Mouse (Mus musculus) intestine, postnatal 0 days (tissue): ENCODE data around the gene March1. TPM values are rescaled to one million over a fixed set of nuclear protein-coding genes. Genes with fewer than 3 reads are reported as not detected.
"Not testable (repeated sequence)": the region's sequence is repeated elsewhere in the genome, so short reads cannot be mapped to it uniquely, and the experiment has no call there.

Source experiments
- ATAC-seq: fragments of 200-750 bp; cut with Nextera tagmentation; 2 replicates; pipeline ENCODE4 v1.8.0; 2017; ENCODE audit warnings: mild to moderate bottlenecking, moderate TSS enrichment, moderate library complexity
- H3K27ac ChIP-seq: fragments of 300-500 bp; sonication (generic); 2 replicates; pipeline ENCODE4 v1.5.1; 2014; ENCODE audit warnings: mild to moderate bottlenecking, low read depth, low read length, moderate library complexity
- H3K27me3 ChIP-seq: fragments of 300-500 bp; sonication (generic); replicated peaks from 2 replicates; pipeline ENCODE4 v1.6.1; 2014; ENCODE audit warnings: low read length, mixed read lengths; ENCODE audit not compliant: control insufficient read depth, insufficient read depth
- H3K36me3 ChIP-seq: fragments of 300-500 bp; sonication (generic); 2 replicates; pipeline ENCODE4 v1.6.1; 2014; ENCODE audit warnings: mild to moderate bottlenecking, moderate library complexity; ENCODE audit not compliant: control insufficient read depth, insufficient read depth
- H3K4me1 ChIP-seq: fragments of 300-500 bp; sonication (generic); replicated peaks from 2 replicates; pipeline ENCODE4 v1.6.1; 2014; ENCODE audit warnings: antibody characterized with exemption, low read length, mixed read lengths; ENCODE audit not compliant: control insufficient read depth, insufficient read depth
- H3K4me2 ChIP-seq: fragments of 300-500 bp; sonication (generic); replicated peaks from 2 replicates; pipeline ENCODE4 v1.6.1; 2014; ENCODE audit warnings: low read depth, mild to moderate bottlenecking, moderate library complexity
- H3K4me3 ChIP-seq: fragments of 300-500 bp; sonication (generic); 2 replicates; pipeline ENCODE4 v1.5.1; 2014; ENCODE audit warnings: low read depth, low read length
- H3K9ac ChIP-seq: fragments of 300-500 bp; sonication (generic); 2 replicates; pipeline ENCODE4 v1.6.1; 2014; ENCODE audit warnings: mild to moderate bottlenecking, low read depth, low read length
- H3K9me3 ChIP-seq: fragments of 300-500 bp; sonication (generic); 2 replicates; pipeline ENCODE4 v1.6.1; 2016; ENCODE audit warnings: mixed run types; ENCODE audit not compliant: control insufficient read depth
- CTCF ChIP-seq: sonication (generic); IDR thresholded peaks from 2 replicates; pipeline ENCODE4 v1.5.1; 2016; ENCODE audit warnings: low read depth, mild to moderate bottlenecking, control low read depth, antibody characterized with exemption, moderate library complexity
- WGBS: fragments of 180-500 bp; shearing (Covaris S2); extraction: QIAGEN DNeasy Blood & Tissue Kit; methylation state at CpG from one replicate; pipeline ENCODE4 v1.1.7; 2014; 5-methylcytosine and 5-hydroxymethylcytosine counted together
- polyA plus RNA-seq: library from polyadenylated mRNA; unstranded; fragments of >200 nt; fragmentation: Nextera tagmentation; extraction: Ambion mirVana; gene quantifications from 2 replicates; pipeline ENCODE4 v1.2.1, GENCODE M21; 2015

The March1 gene
- polyA plus RNA-seq, 1 experiment from 2014 or later: 0.51 TPM

DNA sequence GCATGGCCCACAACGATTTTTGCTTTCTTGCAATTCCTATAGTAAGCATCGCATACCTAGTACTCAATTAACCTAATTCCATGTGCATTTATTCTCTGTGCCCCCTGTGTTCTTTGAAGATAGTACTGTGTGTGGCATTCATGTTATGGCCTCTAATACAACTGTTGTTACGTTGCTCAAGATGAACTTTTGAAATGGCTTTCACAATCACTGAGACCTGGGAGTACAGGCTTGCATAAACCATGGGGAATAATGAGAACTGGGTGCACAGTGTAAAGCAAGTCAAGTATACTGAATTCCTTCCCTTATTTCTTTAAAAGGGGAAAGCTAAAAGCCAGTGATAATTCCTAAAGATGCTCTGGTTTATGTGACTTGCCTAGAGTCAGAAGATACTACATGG is 776.4 kb downstream of the March1 start:
- H3K27me3 ChIP-seq: no peaks in the 10 kb centered on the region
- no peak overlapping the region for H3K27ac ChIP-seq
- TF ChIP-seq CTCF: no peak
- H3K4me1 ChIP-seq: no peaks in the 10 kb centered on the region
- WGBS: 75% methylated on average over 3 of the region's 3 CpGs
- H3K9me3 ChIP-seq: no peaks in the 10 kb centered on the region
- ATAC-seq: no peak
- H3K9ac ChIP-seq: no peak overlapping the region
- H3K4me2 ChIP-seq: no peak overlapping the region
- H3K4me3 ChIP-seq: no peak overlapping the region
- H3K36me3 ChIP-seq: no peaks in the 10 kb centered on the region

DNA sequence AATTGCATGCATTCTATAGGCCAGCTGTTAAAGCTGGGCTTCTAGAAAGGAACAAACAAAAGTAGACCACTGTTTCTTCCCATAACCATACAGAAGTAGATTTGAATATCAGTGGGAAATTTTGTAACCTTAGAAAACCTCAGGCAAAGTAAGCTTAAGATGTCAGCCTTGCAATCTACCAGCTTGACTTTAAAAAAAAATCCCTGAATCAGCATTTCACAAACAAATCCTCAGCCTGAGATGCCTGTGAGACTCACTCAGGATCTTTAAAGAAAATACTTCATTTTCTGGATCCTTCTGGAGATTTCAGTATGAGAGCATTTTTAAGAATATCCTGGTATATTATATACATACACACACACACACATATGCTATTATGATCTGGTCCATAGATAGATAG is 780.1 kb downstream of the March1 start:
- H3K9me3 ChIP-seq: no peaks in the 10 kb centered on the region
- no peak for ATAC-seq

DNA sequence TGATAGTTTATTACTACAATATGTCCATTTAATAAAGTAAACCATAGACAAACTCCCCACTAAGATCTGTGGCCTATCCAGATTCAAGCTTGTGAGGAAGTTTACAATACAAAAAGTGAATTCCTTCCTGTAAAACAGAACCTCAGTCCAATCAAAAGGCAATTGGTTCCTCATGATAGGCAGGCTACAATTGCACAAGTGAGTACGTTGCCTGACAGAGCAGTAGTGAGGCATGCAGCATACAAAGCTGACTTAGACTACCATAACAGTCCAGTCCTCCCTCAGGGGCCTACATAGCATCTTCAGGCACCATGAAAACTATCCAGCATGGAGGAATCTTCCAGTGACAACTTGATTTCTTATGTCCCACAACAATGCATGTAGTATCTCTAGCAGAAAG is 782.4 kb downstream of the March1 start:
- no peaks in the 10 kb centered on the region for H3K27me3 ChIP-seq
- WGBS: 71% methylated on average over 1 of the region's 1 CpGs
- H3K27ac ChIP-seq: no peak overlapping the region
- no peaks in the 10 kb centered on the region for H3K36me3 ChIP-seq
- H3K9me3 ChIP-seq: no peaks in the 10 kb centered on the region
- H3K4me3 ChIP-seq: no peak overlapping the region
- H3K4me1 ChIP-seq: no peaks in the 10 kb centered on the region
- no peak overlapping the region for H3K9ac ChIP-seq
- no peak for ATAC-seq
- H3K4me2 ChIP-seq: no peak overlapping the region
- TF ChIP-seq CTCF: no peak

More for the DNA sequence above, 780.1 kb downstream of the March1 start:
- no peaks in the 10 kb centered on the region for H3K36me3 ChIP-seq
- H3K27ac ChIP-seq: no peak overlapping the region
- no peak overlapping the region for H3K4me3 ChIP-seq
- no peak for TF ChIP-seq CTCF
- H3K4me1 ChIP-seq: no peaks in the 10 kb centered on the region
- H3K27me3 ChIP-seq: no peaks in the 10 kb centered on the region
- no peak overlapping the region for H3K9ac ChIP-seq
- no peak overlapping the region for H3K4me2 ChIP-seq

DNA sequence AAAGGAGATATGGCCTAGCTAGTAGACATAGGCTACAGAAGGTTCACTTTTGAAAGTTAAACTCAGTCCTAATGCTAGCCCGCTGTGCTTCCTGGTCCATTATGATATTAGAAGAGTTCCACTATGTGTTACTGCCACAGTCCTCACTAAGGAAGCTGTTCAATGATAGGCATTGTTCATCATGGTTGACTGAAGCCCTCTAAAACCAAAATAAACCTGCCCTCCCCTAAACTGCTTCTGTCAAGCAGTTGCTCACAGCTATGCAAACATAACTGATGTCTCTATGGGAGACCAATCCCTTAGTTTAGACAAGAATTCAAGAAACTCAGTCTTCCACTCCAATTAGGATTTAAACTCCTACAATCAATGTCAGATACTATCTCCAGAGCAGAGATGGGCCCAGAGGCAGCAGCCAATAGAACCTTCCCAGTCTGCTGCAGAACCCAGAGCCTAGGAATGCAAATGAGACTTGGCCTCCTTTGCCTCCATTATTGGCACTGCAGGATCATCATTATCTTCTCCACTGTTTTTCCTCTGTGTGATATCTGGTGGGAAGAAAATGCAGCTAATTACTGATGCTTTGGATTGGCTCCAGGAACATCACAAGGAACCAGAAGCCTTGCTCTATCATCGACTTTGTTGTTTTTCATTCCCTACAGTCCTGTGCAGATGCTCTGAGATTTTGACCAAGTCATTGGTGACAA is 787.2 kb downstream of the March1 start:
- H3K36me3 ChIP-seq: no peaks in the 10 kb centered on the region
- no peak overlapping the region for H3K9ac ChIP-seq
- H3K4me1 ChIP-seq: no peaks in the 10 kb centered on the region
- H3K4me2 ChIP-seq: no peak overlapping the region
- H3K27ac ChIP-seq: no peak overlapping the region
- 84% methylated on average over 2 of the region's 2 CpGs for WGBS
- no peak for TF ChIP-seq CTCF
- H3K9me3 ChIP-seq: no peaks in the 10 kb centered on the region
- H3K27me3 ChIP-seq: no peaks in the 10 kb centered on the region
- no peak for ATAC-seq
- H3K4me3 ChIP-seq: no peak overlapping the region

DNA sequence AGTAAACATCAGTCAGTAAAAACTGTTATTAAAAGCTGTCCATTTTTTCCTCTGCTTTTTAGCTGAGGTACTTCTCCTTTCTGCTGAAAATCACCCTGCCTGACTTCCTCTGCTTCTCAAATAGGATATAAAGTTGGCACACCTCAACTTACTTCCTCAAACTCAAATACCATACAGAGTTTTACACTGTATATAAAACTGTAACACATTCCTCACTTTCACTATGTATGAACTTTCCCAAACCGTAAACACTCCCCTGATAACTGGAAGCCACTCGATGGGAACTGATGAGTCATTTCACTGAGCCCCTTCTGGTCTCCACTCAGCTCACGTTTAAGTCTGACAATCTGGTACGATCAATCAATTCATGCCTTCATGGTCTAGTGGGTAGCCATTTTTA is 788.1 kb downstream of the March1 start:
- H3K4me3 ChIP-seq, H3K4me2 ChIP-seq, H3K27me3 ChIP-seq, H3K9me3 ChIP-seq, H3K36me3 ChIP-seq, H3K27ac ChIP-seq, H3K4me1 ChIP-seq, H3K9ac ChIP-seq, ATAC-seq: not testable (repeated sequence)
- WGBS: 54% methylated on average over 4 of the region's 4 CpGs

DNA sequence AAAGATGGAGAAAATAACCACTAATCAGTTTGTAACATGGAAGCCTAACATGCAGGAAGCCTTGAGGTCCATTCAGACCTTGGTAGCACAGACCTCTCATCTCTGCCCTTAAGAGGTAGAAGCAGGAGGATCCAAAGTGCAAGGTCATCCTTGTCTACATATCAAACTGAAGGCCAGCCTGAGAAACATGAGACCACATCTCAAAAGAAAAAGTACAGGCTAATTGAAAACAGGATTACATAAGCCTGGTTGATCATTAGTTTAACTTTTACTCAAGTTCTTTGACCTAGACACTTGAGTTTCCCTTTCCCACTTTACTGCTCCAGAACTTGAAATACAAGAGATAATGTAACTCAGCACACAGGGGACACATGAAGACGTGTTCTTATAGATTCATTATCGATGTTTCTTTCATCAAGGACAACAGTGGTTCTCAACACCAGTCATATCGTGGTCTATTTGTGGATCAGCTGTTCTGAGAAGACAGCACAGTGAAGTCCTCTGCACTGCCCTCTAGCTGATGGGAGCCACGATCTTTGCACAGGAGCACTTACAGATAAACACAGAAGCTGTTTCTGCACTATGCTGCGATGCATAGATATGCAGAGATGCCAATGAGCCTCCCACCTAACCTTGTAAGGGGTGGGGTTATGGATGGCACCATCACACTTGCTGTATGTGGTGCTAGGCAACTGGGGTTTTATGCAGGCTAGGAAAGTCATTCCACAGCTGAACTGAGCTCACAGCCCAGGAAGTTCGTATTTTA is 789.1 kb downstream of the March1 start:
- ATAC-seq: no peak
- Histone ChIP-seq H3K27ac (no peak overlapping the region), H3K4me1 (no peaks in the 10 kb centered on the region), H3K9me3 (no peaks in the 10 kb centered on the region), H3K4me3 (no peak overlapping the region), H3K27me3 (no peaks in the 10 kb centered on the region), H3K9ac (no peak overlapping the region), H3K36me3 (no peaks in the 10 kb centered on the region), H3K4me2 (no peak overlapping the region)
- no peak for TF ChIP-seq CTCF
- WGBS: 74% methylated on average over 6 of the region's 6 CpGs
